Mouse (Mus musculus) lung, embryonic 16.5 days (tissue): ENCODE results near the gene Asap3. TPM values are rescaled to one million over a fixed set of nuclear protein-coding genes. Genes with fewer than 3 reads are reported as not detected.
A peak's percentile ranks its signal among the peaks of the same experiment; 100 is the strongest.

ENCODE experiments used
- ATAC-seq: fragments of 200-750 bp; cut with Nextera tagmentation; 2 replicates; pipeline ENCODE4 v1.8.0; 2017; ENCODE audit warnings: low read depth, mild to moderate bottlenecking, moderate library complexity
- H3K27ac ChIP-seq: fragments of 300-500 bp; sonication (generic); 2 replicates; pipeline ENCODE4 v1.5.1; 2014; ENCODE audit warnings: mild to moderate bottlenecking, control low read depth, low read length
- H3K27me3 ChIP-seq: fragments of 300-500 bp; sonication (generic); 2 replicates; pipeline ENCODE4 v1.6.1; 2014; ENCODE audit warnings: low read depth, low read length, mixed read lengths; ENCODE audit not compliant: control insufficient read depth, insufficient read depth
- H3K36me3 ChIP-seq: fragments of 300-500 bp; sonication (generic); 2 replicates; pipeline ENCODE4 v1.6.1; 2014; ENCODE audit warnings: low read length; ENCODE audit not compliant: control insufficient read depth, insufficient read depth
- H3K4me1 ChIP-seq: fragments of 300-500 bp; sonication (generic); replicated peaks from 2 replicates; pipeline ENCODE4 v1.6.1; 2014; ENCODE audit warnings: low read length, mixed read lengths; ENCODE audit not compliant: control insufficient read depth, insufficient read depth
- H3K4me2 ChIP-seq: fragments of 300-500 bp; sonication (generic); 2 replicates; pipeline ENCODE4 v1.6.1; 2014; ENCODE audit warnings: low read depth, low read length, control low read depth
- H3K4me3 ChIP-seq: fragments of 300-500 bp; sonication (generic); 2 replicates; pipeline ENCODE4 v1.5.1; 2014; ENCODE audit warnings: mild to moderate bottlenecking, low read length, control low read depth
- H3K9ac ChIP-seq: fragments of 300-500 bp; sonication (generic); 2 replicates; pipeline ENCODE4 v1.6.1; 2014; ENCODE audit warnings: low read length, control low read depth
- H3K9me3 ChIP-seq: fragments of 300-500 bp; sonication (generic); 2 replicates; pipeline ENCODE4 v1.6.1; 2016; ENCODE audit warnings: low read length; ENCODE audit not compliant: control insufficient read depth
- WGBS: fragments of 180-500 bp; shearing (Covaris S2); extraction: QIAGEN DNeasy Blood & Tissue Kit; methylation state at CpG from one replicate; pipeline ENCODE4 v1.1.7; 2014; 5-methylcytosine and 5-hydroxymethylcytosine counted together
- polyA plus RNA-seq: library from polyadenylated mRNA; unstranded; fragments of >200 nt; fragmentation: Nextera tagmentation; extraction: Ambion mirVana; gene quantifications from 2 replicates; pipeline ENCODE4 v1.2.1, GENCODE M21; 2015

The Asap3 gene
- polyA plus RNA-seq, 1 experiment from 2014 or later: 8.2 TPM

DNA sequence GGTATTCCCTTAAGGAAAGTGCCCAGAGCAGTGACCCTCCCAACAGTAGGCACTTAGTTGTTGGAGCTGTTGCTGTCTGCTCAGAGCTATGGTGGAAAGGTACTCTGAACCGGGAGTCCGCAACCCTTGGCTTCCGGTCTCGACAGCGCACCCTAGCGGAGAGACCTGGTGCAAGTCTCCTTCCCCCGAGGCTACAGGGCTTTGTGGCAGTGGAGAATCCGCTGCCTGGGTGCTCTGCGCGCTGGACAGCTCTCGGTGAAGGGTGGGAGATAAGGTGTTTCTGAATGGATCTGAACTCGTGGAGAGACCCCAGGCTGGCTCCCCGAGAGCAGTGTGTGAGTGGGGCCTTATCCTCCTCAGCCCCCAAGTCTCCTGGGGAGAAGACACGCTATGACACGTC is 26.2 kb upstream of the Asap3 start:
- H3K4me3 ChIP-seq: peak overlapping the region; percentile 41
- peak overlapping the region; percentile 61 for H3K9ac ChIP-seq
- no peaks in the 10 kb centered on the region for H3K36me3 ChIP-seq
- WGBS: 11% methylated on average over 15 of the region's 15 CpGs
- no peaks in the 10 kb centered on the region for H3K9me3 ChIP-seq
- peak; percentile 19 for ATAC-seq
- no peaks in the 10 kb centered on the region for H3K27me3 ChIP-seq
- peaks cover 51% of the 10 kb centered on the region for H3K4me1 ChIP-seq
- H3K27ac ChIP-seq: peak overlapping the region; percentile 91
- peak overlapping the region; percentile 60 for H3K4me2 ChIP-seq

DNA sequence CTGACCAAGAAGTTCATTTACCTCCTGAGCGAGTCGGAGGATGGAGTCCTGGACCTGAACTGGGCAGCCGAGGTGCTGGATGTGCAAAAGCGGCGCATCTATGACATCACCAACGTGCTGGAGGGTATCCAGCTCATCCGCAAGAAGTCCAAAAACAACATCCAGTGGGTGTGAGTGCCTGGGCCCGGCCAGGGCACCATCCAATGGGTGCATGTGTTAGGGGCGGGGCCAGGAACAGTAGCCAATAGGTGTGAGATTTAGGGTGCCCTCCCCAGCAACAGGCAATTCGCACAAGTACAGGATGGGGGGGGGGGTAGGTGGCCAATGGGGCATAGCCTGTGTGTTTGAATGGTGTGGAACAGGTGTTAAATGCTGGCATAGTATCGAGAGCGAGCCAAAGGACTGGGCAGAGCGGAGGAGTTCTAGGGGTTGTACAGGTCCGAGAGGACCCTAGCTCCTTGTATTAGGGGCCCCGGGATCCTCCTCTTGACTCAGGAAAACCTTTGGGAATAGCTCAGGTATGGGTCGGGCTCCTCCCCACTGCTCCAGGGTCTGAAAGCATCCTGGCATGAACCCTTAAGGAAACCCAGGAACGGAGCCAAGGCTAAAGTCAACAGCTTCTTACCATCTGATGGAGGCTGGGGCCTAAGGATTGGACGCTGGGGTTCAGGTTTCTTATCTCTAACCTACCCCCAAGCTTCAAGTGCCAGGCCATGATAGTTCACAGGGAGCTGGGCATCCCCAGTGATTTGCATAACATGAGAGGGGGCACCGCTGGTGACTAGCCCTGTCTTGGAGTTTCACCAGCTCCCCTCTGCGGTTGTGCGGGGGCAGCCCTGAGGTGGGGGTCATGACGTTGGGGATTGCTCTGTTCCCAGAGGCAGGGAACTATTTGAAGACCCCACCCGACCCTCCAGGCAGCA is 25.5 kb upstream of the Asap3 start:
- Histone ChIP-seq H3K4me3 (peak overlapping the region; percentile 41), H3K4me2 (peak overlapping the region; percentile 60), H3K27me3 (no peaks in the 10 kb centered on the region), H3K9ac (peak overlapping the region; percentile 61), H3K9me3 (no peaks in the 10 kb centered on the region), H3K27ac (peak overlapping the region; percentile 91), H3K36me3 (no peaks in the 10 kb centered on the region), H3K4me1 (peaks cover 54% of the 10 kb centered on the region)
- peak; percentile 84 for ATAC-seq
- WGBS: 18% methylated on average over 23 of the region's 23 CpGs

DNA sequence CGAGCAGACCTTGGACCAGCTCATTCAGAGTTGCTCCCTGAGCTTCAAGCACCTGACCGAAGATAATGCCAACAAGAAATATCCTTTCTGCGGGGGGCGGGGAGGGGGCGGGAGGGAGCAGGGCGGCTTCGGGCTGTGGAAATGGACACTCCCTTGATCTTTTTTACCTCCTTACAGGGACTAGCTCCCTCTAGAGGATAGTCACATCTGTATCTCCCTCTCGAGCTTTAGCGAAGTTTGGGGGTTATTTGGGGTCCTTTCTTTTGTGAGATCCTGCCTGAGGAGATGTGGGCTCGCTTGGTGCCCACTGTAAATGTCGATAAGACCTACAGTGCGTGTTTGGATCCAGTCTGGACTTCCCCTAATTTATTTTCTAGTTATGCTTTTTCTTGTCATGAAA is 24.8 kb upstream of the Asap3 start:
- Histone ChIP-seq H3K4me2 (peak overlapping the region; percentile 60), H3K27ac (peak overlapping the region; percentile 91), H3K27me3 (no peaks in the 10 kb centered on the region), H3K9me3 (no peaks in the 10 kb centered on the region), H3K4me3 (peak overlapping the region; percentile 26), H3K9ac (peak overlapping the region; percentile 31; the same call in 1 of the 2 replicates), H3K36me3 (no peaks in the 10 kb centered on the region), H3K4me1 (peaks cover 54% of the 10 kb centered on the region)
- WGBS: 24% methylated on average over 12 of the region's 12 CpGs
- ATAC-seq: no peak

DNA sequence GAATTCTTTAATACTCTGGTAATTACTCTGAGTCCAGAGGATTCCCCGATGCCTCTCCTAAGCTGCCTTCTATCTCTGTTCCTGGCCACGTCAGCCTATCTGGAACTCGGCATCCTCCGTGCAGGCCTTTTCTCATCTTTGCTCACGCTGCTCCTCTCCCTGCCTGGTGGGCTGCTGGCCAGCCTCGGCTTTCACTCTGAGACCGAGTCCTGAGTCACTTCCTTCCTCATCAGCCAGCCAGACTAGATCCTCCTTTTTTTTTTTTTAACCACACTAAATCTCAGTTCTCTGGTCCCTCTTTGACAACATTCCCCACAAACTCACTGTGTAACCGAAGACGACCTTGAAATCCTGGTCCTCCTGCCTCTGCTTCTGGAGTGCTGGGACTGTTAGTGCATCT is 20.8 kb upstream of the Asap3 start:
- WGBS: 45% methylated on average over 9 of the region's 9 CpGs
- no peak overlapping the region for H3K4me2 ChIP-seq

DNA sequence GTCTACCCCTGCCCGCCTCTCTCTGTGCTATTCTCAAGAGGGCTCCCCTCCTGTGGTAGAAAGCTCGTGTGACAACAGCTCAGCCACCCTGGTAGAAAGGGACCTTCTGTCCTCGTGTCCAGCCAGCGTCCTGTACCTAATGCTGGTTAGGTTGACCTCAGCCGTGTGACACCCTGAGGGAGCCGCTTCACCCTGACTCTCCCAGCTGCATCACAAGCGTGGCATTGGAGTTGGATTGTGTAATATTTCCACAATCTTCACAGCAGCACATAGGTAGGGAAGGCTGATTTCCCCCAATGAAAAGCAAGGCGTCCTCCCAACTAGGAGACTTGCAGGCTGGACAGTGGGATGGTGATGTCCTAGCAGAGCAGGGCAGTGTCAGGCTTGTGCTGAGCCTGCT is 19.9 kb upstream of the Asap3 start:
- 65% methylated on average over 8 of the region's 8 CpGs for WGBS
- peak overlapping the region; percentile 91 for H3K27ac ChIP-seq
- H3K9ac ChIP-seq: no peak overlapping the region; the same call in 1 of the 2 replicates
- H3K4me3 ChIP-seq: no peak overlapping the region
- H3K36me3 ChIP-seq: no peaks in the 10 kb centered on the region
- no peaks in the 10 kb centered on the region for H3K9me3 ChIP-seq
- no peaks in the 10 kb centered on the region for H3K27me3 ChIP-seq
- H3K4me1 ChIP-seq: peaks cover 25% of the 10 kb centered on the region
- peak overlapping the region; percentile 35 for H3K4me2 ChIP-seq
- peak; percentile 24; the same call in 1 of the 2 replicates for ATAC-seq

More for the DNA sequence above, 20.8 kb upstream of the Asap3 start:
- Histone ChIP-seq H3K4me1 (peaks cover 32% of the 10 kb centered on the region), H3K27ac (peak overlapping the region; percentile 60), H3K4me3 (no peak overlapping the region), H3K9ac (no peak overlapping the region), H3K36me3 (no peaks in the 10 kb centered on the region), H3K27me3 (no peaks in the 10 kb centered on the region), H3K9me3 (no peaks in the 10 kb centered on the region)
- ATAC-seq: no peak

DNA sequence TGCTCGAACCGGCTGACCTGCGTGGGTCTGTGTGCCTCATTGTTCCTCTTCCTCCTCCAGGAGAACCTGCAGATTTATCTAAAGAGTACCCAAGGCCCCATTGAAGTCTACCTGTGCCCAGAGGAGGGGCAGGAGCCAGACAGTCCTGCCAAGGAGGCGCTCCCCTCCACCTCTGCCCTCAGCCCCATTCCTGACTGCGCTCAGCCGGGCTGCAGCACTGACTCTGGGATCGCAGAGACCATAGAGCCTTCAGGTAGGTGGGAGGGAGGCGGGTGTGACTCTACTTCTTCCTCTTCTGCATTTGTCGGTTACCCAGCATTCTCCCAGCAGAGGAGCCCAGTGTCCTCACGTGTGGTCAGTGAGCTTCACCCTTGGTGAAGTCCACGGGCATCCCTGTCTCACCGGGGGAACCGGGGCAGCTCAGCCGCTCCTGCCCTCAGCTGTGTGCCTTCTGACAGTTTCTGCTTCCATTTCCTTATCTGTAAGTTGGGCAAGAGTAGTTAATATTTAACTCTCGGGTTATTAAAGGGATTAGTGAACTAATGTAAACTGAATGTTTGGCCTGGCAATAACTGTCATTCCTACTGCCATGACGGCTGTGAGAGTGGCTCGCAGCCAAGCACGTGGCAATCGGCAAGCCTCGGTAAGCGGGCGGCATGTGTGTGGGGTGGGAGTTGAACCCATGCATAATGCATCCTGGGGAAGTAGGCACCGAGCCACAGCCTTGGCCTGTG is 19.3 kb upstream of the Asap3 start:
- H3K27ac ChIP-seq: peak overlapping the region; percentile 91
- peak overlapping the region; percentile 21 for H3K9ac ChIP-seq
- H3K27me3 ChIP-seq: no peaks in the 10 kb centered on the region
- ATAC-seq: peak; percentile 77
- H3K36me3 ChIP-seq: no peaks in the 10 kb centered on the region
- H3K4me1 ChIP-seq: peaks cover 22% of the 10 kb centered on the region
- no peak overlapping the region for H3K4me3 ChIP-seq
- H3K4me2 ChIP-seq: peak overlapping the region; percentile 35
- 46% methylated on average over 23 of the region's 23 CpGs for WGBS
- H3K9me3 ChIP-seq: no peaks in the 10 kb centered on the region

DNA sequence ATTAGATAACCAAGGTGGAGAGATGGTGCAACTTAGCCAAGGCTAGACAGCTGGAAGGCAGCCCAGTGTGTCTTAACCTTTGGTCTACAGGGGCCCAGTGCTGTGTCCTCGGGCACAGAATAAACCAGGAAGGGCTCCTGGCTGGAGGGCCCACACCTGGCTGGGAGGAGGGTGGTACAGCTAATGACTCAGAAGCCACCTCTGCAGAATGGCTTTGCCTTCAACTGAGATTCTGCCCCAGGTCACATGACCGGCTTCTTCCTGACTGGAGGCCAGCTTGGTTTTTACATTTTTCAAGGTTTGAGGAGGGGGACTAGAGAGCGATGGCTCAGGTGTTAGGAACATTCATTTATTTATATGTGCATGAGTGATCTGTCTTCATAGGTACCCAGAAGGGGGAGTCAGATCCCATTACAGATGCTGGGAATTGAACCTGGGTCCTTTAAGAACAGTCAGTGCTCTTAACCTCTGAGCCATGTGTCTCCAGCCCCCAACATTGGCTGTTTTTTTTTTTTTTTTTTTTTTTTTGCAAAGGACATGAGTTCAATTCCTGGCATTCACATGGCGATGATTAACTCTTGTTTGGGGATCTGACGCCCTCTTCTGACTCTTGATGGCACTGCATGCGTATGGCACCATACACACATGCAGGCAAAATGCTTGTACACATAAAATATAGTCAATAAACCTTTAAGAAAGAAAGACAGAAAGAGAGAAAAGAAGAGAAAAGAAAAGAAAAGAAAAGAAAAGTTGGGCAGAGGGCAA is 17.0 kb upstream of the Asap3 start:
- no peak for ATAC-seq
- Histone ChIP-seq H3K27me3 (no peaks in the 10 kb centered on the region), H3K36me3 (peaks cover 8% of the 10 kb centered on the region), H3K9me3 (no peaks in the 10 kb centered on the region), H3K27ac (no peak overlapping the region), H3K4me2 (no peak overlapping the region), H3K9ac (no peak overlapping the region), H3K4me1 (peaks cover 22% of the 10 kb centered on the region), H3K4me3 (no peak overlapping the region)
- WGBS: 81% methylated on average over 6 of the region's 6 CpGs

DNA sequence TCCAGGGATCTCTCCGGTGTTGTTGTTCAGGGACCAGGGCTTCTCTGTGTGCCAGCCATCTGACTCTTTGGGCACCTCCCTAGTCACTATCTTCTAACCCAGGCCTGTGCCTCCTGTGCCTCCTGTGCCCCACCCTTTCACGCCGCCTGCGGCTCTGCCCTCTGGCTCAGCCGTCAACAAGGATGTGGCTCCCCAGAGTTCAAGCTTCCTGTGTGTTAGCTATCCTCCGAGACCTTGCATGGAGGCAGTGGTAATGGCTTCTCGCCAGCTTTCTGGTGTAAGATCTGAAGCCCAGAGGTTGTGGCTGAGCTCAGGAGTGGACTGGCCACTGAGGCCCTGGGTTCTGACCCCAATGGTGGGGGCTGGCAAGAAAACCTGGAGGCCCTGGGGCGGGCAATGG is 16.3 kb upstream of the Asap3 start:
- no peak overlapping the region for H3K4me2 ChIP-seq
- no peaks in the 10 kb centered on the region for H3K27me3 ChIP-seq
- 69% methylated on average over 8 of the region's 8 CpGs for WGBS
- H3K36me3 ChIP-seq: peaks cover 8% of the 10 kb centered on the region
- H3K9ac ChIP-seq: no peak overlapping the region
- no peak overlapping the region for H3K4me3 ChIP-seq
- H3K27ac ChIP-seq: no peak overlapping the region
- peaks cover 27% of the 10 kb centered on the region for H3K4me1 ChIP-seq
- no peaks in the 10 kb centered on the region for H3K9me3 ChIP-seq
- ATAC-seq: no peak
